Mouse (Mus musculus) cerebellum, adult (tissue): ENCODE measurements around the gene Foxf1.

Experiments used
- ATAC-seq: cut with Nextera tagmentation; 2 replicates; pipeline ENCODE4 v1.9.2; 2017; ENCODE audit warnings: mild to moderate bottlenecking, moderate library complexity, mixed read lengths; ENCODE audit not compliant: insufficient number of reproducible peaks, low FRiP score, low TSS enrichment

Foxf1 gene

DNA sequence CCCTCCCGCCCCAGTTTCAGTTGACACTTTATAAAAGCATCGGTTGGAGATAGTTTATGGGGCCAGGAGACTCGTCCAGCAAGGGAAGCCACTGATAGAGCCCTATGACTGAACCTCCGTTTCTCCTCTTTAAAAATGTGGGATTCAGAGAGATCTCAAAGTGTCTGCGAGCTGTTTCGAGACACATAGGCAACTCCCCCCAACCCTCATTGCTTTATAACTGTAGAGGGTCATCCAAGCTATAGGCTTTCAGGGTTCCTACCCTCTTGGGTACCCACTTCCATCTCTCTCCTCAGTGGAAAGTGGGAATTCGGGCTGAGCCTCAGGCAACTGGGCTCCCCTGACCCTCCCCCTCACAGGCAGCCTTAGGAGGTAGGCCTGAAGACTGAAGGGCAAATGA lies 2.8 kb upstream of the Foxf1 start:
- no peak for ATAC-seq

DNA sequence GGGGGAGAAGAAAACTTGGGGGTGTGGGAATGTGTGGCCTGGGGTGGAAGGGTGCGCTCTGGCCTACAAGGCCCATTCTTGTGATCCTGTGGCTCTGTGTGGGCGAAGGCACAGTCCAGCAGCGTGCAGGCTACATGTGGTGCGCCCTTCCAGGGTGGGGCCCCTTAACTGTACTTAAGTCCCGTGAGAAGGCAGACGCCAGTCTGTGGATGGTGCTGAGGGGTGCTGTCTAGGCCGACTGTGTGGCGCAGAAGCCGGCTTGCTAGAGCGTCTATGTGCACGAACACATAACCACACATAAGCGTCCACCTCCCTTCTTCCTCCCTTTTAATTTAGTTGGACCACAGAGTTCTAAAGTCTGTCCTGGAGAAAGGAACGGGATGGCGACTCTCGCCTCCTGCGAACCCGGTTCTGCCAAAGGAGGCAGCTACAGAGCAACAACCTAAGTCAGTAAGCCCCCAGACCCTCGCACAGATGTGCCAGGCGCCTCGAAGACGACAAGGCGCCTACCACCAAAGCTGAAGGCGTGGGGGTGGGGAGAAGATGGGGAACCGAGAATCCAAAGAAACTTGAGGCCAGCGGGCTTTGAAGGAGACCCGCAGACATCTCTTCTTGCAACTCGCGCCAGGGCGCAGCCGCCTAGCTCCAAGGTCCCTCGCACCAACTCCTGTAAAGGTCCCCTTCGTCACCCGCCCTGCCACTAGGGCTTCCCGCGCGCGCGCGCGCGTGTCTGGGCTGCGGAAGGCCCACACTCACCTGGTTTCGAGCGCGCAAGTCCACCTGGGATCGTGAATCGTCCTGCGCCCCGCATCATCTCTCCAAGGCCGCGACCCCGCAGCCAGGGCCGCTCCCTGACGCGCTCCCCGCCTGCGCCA lies 1.7 kb upstream of the Foxf1 start:
- ATAC-seq = no peak

DNA sequence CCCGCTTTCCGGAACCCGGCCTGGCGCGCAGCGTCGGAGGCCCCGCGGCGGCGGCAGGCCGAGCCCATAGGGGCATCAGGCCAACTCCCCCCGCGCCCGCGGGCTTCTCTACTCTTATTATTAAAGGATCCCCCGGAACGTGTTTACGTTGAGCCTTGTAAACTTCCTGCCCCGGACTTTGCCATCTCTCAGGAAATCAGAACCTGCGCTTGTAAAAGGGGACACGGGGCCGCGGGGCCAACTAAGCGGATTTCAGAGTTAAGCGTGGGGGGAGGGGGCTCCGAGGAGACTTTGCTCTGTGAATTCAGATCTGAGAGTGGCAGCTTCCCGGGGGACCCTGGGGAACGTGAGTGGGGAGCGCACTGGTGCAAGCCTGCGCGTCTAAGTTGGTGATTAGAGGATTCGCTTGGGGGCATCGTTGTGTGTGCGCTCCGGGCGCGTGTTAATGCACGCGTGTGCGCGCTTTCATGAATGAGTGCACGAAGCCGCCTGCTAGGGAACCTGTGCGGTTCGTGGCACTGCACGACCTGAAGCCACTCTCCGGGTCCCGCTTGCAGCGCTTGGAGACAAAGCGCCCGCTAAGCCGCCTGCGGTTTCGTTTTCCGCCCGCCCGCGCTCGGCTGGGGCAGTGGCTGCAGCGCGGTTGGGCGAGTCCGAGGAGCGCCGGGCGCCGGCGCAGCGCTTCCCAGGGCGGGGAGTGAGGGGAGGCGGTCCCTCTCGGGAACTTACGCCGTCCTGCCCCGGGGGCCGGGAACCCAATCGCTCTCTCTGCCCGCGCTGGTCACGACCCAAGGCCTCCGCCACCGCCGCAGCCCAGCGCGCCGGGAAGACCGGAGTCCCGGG lies 872 bp upstream of the Foxf1 start:
- no peak for ATAC-seq

DNA sequence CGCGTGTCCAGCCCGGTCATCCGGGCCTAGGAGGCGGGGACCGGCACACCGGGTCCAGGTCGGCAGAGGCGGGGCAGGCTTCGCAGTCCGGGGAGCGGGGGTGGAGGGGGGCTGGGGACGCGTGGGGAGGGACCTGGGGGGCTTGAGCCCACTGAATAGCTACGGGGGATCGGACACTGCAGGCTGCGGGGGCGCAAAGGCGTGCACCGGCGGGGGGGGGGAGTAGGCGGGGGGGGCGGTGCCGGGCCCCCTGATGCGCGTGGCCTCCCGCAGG lies 313 bp upstream of the Foxf1 start:
- no peak for ATAC-seq

DNA sequence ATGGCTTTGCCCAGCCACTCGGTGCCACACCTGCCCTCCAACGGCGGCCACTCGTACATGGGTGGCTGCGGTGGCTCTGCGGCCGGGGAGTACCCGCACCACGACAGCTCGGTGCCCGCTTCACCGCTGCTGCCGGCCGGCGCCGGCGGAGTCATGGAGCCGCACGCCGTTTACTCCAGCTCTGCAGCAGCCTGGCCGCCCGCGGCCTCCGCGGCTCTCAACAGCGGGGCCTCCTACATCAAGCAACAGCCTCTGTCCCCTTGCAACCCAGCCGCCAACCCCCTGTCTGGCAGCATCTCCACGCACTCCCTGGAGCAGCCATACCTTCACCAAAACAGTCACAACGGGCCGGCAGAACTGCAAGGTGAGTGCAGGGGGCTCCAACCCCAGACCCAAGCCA lies 825 bp downstream of the Foxf1 start:
- no peak for ATAC-seq

DNA sequence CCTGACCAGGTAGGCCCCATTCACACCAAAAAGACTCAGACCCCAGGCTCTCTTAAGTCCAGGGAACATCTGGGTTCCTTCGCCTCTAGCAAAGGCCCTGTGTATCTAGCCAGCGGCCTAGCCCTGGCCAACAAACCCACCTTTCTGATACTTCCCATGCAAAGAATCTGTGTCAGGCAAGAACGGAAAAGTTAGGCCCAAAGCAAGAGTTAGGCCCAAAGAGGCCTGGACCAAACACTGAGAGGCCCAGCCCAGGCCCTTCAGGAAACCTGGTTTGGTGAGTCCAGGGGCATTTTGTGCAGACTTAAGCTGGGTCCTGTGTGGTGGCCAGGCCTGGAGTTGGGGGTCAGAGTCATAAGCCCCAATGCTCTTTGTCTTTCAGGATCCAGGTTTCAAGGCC lies 1.4 kb downstream of the Foxf1 start:
- no peak for ATAC-seq

DNA sequence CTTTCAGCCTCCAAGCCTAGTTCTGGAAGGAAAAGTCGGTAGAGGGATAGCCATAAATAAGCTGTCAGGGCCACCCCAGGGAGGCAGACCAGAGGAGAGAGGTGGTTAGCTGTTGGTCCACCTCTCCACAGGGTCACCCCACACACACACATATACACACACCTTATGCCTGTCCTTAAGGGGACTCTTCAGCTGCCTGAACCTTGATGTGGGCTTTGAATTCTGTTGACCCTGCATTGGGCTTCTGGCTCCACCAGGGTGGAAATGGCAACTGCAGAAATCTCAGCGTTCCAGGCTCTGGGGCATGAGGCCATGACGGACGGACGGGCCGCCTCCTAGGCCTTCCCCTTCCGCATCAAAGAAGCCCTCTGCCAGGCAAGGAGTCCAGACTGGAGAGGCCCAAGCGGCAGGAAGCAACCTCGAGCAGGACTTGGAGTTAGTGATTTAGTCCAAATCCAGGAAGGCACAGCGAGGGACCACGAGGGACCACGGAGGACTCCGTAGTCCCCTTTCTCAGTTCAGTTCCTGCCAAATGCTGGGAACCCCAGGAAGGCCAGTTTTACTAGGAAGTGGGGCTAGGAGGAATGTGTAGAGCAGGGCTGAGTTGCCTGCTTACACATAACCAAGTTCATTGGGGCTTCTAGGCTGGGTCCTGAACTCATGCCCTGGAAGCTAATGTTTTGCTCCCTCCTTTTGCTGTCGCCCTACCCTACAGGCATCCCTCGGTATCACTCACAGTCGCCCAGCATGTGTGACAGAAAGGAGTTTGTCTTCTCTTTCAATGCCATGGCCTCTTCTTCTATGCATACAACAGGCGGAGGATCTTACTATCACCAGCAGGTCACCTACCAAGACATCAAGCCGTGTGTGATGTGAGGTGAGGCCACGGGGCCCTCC lies 2.1 kb downstream of the Foxf1 start:
- ATAC-seq = no peak

DNA sequence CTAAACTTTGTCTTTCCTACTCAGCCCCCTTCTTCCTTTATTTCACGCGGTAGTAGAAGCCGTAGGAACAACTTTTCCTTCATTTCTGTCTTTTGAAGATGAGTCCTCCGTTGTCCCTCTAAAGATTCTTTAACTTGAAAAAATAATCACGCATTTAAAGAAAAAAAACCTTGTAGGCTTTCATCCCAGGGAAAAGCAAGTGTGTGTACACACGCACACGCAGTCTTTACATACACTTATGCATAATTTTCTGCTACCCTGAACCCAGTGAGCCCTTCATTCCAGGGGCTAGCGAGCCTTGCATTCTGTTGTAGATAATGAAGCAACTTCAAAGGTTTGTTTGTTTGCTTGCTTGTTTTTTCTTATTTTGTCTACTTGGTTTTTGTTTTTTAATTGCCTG lies 4.1 kb downstream of the Foxf1 start:
- ATAC-seq = no peak

DNA sequence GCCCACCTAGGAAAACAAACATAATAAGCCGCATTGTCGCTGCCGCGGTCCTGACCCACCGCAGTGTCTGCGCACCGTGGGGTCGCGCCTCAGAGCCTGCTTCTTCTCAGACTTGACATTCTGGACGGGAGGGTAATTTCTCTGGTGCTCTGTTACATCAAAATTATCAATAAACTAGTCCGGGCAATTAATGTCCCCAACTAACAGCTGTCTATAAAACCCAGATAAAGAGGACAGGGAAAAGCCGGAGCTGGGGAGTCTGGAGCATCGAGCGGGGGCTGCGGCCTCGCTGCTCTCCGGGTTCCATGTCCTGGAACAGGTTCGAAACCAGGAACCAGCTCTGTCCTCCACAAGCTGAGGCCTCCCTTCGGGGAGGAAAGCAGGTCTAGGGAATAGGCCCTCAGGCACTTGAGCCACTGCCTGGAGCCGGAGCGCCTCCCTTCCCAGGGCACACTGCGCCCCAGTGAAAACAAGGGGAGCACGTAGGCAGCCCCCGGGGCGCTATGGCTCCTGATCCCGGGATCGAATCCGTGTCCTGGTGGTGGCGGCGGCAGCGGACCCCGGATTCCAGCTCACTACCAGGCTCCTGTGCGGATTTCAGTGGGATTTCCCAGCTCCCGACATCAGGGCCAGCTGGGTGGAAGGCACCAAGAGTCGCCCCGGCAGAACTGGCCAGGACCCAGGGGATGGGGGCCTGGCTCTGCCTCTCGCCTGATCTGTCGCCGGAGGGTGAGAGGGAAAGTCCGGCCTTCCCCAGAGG lies 4.9 kb downstream of the Foxf1 start:
- no peak for ATAC-seq

DNA sequence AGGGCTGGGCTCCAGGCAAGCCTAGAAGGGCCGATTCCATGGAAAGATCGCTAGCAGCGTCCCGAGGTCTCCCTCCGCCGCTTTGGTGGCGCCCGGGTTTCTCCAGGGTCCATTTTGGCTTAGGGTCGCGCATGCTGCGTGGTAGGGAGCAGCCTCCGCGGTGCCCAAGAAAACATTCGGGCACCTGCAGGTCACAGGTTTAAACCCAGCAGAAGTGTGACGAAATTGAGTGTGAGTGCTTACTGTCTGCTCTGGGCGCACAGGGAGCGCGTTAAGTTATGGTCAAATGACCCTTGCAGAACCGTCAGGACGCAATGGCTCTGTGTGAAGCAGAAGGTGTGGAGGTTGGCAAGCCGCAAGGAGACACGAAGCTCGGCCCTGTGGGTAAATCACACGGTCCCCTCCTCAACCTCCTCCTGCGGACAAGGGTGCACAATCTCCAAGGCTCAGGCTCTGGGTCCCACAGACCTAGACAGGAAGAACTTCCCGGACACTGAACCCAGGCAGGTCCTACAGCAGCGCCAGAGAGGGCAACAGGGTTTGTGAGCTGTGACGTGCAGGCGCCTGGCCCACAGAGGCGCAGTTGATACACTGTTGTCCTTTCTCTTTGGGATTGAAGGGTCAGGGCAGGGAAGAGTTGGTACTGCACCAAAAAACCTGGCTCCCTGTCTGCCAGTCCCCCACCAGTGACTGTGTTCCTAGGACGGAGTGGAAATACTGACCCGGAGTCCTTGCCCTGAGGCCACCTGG lies 5.6 kb downstream of the Foxf1 start:
- no peak for ATAC-seq

DNA sequence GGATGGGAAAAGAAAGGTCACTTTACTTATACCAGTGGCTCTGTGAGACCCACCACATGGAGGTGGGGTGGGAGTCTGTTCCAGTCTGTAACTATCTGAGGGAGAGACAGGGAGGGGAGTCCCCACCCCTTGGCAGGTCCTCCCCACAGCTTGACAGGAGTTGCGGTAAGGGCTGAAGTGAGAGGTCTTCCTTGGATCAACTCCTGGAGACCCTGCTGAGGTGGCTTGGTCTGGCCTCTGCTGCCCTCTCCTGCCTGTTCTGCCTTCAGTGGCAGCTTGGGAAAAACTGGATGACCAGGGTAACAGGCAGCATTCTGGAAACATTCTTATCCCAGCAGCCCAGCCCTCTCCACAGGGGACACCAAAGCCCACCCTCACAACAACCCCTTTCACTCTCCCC lies 6.5 kb downstream of the Foxf1 start:
- no peak for ATAC-seq

DNA sequence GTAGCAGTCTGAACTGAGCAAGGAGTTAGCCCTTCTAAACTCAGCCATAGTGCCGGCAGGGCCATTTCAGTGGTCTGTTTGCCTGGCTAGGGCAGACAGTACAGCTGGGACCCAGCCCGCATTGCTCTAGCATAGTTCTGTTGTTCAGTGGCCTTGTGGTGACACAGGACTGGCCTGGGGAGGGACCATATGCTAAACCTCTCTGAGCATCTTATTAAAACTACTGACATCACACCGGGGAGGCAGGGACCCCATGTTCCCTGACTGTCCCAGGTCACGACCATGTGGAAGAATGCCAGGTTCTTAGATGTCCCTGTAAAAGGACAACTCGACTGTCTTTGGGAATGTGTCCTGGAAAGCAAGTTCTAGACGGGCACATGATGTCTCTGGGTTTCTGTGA lies 8.0 kb downstream of the Foxf1 start:
- ATAC-seq = no peak

DNA sequence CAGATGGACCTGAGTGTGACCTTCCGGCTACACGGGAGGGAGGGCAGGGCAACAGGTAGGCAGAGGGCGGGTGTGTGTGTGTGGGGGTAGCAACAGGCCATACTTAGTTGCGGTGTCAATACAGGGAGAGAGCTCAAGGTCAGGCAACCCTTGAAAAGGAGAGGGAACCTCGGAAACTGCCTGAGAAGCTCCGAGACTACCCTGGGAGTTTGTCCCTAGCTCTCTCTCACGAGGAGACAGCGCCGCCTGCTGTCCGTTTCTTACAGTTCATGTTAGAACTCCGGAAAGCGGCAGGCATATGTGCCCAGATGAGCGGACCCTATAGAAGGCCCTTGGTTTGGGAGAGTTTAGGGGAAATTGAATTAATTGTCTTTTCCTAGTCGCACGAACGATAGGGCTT lies 8.4 kb downstream of the Foxf1 start:
- ATAC-seq = peak; percentile 56; the same call in 1 of the 2 replicates

DNA sequence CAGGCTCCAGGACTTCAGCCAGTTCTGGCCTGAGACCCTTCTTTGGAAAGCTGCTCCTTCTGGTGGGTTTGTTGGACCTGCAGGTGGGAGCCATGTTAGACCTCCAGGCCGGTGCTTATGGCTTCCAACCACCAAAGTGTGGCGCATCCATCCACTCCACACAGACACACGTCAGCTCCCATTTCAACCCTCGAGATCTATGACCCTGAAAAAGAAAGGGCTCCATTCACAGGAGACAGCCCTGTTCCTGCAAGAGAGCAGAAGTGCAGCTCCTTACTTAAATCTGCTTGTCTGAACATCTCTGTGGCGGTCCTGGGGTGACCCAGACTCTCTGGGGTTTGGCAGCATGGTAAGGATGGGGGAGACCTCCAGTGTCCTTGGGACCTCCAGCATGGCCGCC lies 9.3 kb downstream of the Foxf1 start:
- no peak for ATAC-seq

DNA sequence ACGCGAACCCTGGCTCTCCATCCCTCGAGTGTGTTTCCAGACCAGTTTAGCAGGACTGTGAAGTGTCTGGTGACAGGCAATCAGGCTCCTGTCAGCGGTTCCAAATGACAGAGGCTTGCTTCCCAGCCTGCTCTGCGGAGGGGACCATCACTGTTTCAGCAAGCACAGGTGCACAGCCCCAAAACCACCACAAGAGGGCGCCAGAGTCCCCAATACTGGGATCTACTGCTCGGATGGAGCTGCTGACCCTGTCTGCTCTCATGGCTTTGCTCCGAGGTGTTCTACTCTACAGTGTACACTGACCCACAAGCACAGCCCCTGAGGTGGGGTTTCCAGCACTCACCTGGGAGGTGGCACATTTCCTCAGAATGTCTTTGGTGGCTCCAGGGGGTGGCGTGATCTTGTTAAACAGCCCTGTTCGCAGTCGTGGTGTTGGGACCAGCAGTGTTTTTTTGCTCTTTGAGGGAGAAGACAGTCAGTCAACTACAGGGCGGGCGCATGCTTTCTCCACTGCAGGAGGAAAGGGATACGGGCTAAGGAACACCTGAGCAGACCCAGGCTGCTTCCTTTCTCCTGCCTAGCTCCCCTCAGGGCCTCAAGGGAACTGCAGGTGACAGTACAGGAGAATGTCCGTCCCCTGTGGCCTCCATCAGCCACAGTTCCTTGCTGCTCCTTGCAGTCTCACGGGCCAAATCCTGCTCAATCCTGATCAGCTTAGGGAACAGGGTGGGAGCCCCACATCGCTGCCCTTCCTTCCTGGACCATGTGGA lies 20.0 kb downstream of the Foxf1 start:
- peak; percentile 24; the same call in 1 of the 2 replicates for ATAC-seq

DNA sequence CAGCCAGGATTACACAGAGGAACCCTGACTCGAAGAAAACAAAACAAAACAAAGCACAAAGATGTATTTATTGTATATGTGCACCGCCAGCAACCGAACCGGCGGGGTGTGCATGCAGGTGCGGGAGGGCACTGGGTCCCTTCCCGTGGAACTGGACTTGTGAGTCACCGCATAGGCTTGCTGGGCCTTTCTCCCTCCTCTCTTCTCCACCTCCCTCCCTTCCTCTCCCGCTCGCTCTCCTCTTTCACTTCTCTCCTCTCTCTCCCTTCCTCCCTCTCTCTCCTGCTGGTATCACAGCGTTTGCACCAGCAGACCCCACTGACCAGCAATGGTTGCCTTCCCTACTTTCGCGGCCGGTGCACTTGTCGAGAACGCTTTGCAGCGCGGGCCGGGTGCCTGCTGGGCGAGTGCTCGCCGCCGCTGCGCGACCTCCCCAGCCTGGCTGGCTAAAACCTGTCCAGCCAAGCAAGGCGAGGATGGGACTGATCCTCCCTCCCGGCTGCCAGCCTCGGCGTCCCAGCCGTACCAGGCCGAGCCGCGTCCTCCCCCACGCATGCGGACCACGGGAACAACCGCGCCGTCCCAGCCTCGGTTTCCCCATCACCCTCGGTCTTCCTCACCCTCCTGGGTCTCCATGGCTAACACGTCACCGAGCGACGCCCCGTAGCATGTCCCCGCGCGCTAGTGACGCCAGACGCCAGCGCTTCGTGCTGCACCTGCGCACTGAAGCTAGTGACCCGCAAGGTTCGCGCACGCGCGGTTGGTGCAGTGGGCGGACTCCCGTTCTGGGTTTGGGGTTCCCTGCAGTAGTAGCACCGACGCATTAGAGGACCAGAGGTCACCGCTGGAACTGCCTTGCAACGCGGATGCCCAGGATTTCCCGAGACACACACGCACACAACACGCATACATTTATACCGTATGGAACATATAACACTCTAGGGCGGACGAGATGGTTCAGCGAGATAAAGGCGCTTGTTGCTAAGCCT lies 23.8 kb downstream of the Foxf1 start, which contains the start of gene Mthfsd:
TSS of gene Mthfsd (minus strand) at position 725 of the 989 bp plus-strand sequence.
- peak; percentile 88 for ATAC-seq

DNA sequence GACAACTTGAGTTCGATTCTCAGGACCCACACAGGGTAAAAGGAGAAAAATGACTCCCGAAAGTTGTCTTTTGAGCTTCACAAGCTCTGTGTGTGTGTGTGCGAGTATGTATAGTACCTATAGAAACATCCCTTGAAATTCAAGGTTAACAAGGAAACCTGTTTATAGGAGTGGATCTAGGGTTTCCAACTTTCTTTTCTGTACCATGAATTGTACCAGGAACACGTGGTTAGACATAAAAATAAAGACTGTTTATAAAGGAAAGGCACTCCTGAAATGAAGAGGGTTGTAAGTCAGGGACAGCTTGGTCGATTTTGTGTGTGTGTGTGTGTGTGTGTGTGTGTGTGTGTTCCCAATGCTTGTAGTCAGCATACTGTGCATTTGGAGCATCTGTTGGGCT lies 24.5 kb downstream of the Foxf1 start:
- no peak for ATAC-seq
